Mouse (Mus musculus): ENCODE data around the gene Acnat2.

DNA sequence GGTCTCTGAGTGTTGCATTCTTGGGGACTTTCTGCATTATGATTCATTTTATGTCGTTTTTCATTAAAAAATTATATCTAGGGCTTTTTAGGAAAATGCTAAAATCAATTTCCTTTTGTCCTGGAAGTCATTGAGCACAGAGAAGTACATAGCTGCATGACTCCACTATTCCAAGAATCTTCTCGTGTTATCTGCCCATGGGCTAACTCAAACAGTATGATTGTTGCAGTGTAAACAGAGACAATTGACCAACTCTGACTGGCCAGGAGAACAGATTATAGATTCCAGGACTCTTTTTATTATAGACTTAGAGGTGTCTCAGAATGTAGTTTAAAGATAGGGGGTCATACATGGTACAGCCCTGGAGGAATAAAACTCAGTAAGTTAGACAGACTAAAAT lies 21.1 kb downstream of the Acnat2 start:
- TF ChIP-seq GATA1 (IDR thresholded peaks at IDR 0.05; ENCODE audit: low read length): no peak
- TF ChIP-seq TAL1 (IDR thresholded peaks at IDR 0.05; ENCODE audit: low read length): no peak
